Mouse (Mus musculus) 3T3-L1 (cell line): ENCODE measurements around the gene Actn4.

Experiments
- DNase-seq: peaks from one replicate; pipeline ENCODE4 v3.0.0-alpha.2; 2015; ENCODE audit warnings: low read depth, low spot score

The Actn4 gene

DNA sequence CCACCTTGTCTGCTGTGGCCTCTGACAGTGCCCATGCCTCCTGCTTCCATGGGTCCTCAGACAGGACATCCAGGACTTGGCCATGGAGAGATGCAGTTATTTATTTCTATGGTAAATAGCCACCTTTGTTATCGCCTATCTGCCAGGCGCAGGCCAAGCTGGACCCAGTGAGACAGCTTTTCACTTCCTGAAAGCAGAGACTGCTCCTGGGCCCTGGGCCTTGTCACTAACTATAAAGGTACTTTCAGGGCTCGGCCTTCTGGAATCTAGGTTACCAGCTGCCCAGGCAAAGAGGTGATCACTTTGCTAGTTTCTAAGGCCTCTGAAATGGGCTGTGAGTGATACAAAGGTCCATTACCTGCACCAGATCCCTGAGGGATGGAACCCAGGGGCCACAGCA, 37.3 kb downstream of the Actn4 start:
- no peak for DNase-seq

DNA sequence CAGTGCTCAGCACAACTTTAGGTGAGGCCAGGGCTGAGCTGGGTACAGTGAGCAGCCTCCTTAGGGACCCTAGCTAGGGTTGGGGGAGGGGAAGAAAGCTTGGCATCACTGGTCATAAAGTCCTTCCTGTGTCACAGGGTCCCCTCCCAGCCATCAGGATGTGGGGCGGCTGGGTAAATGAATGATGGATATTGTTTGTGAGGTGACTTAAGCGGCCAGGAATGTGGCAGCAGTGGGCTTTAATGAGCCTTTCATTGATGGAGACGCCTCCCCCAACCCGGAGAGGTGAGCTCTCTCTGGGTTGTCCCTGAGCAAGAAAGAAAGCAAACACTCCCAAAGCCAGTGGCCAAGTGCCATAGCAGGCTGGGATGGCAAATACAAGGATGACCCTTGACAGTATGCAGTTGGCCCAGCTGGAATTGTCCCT, 38.3 kb downstream of the Actn4 start:
- DNase-seq: peak; percentile 59

DNA sequence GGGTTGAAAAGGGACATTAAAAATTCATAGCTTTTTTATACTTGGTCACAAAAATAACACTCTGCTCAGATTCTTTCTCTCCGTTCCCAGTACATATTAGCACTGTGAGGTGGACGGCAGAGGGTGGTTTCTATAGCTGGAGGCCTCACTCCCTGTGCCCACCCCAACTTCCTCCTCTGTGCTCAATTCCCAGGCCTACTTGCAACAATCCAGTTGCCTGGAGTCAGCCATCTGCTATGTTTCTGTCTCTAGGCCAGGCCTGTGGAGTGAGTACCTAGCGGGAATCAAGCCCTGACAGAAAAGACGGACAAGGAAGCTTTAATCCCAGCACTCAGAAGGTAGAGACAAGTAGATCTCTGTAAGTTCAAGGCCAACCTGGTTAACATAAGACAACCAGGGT, 39.5 kb downstream of the Actn4 start:
- no peak for DNase-seq

DNA sequence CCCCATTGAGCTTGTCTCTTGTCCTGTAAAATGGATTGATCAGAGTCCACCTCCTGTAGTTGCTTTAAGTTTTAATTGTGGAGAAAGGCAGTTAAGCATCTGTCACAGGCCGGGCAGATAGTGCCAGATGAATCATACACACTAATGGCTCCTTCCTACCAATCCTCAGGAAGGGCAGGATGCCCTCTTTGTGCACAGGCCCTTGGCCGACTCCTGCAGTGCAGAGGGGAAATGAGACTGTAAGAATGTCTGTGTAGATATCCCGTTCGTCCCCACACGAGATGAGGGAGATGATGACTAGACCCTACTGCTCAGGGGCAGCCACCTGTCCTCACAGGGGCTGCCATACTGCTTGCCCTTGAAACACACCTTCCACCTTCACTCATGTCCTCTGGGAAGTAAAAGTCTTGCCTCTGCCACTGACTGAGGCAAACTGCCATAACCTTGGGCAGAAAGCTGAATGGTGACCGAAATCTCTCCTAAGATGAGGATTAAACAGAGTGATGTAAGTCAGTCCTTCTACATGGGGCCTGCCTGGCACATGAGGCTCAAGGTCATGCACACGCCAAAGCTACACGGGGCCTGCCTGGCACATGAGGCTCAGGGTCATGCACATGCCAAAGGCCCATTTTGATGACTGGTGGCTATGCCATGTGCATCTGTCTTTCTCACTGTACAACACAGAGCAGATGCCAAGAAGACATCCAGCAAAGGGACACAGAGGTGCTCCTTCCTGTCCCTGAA, 40.2 kb downstream of the Actn4 start:
- no peak for DNase-seq

DNA sequence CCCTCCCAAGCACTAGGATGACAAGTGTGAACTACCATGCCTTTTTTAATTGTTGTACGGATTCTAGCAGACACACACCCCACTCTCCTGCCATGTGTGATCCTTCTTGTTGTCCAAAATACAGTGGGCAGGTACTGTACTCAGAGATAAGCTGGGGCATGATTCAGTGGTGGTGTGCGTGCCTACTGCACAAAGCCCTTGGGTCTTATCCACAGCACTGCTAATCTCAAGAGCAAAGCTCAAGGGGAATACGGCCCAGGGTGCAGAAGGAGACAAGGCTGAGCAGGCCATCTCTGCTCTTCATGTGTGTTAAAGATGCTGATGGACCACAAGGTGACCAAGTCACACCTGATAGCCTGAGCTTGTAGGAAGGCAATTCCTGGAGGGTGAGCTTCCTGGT, 41.0 kb downstream of the Actn4 start:
- DNase-seq: no peak

DNA sequence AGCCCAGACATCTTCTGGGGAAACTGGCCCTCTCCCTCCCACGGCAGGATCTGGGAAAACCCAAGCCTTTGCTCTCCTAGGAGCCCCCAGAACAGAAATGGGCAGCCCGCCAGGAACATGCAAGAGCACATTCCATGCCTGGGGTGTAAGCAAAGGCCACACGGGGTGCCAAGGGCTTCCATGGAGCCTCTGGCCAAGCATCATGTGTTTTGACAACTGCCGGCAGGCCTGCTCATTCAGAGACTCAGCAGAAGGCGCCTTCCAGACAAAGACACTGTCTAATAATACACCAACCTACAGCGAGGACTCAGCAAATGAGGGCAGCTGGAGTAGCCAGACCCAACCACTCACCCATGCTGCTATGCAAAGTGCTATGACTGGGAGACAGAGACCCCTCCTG, 42.3 kb downstream of the Actn4 start:
- peak; percentile 75 for DNase-seq

DNA sequence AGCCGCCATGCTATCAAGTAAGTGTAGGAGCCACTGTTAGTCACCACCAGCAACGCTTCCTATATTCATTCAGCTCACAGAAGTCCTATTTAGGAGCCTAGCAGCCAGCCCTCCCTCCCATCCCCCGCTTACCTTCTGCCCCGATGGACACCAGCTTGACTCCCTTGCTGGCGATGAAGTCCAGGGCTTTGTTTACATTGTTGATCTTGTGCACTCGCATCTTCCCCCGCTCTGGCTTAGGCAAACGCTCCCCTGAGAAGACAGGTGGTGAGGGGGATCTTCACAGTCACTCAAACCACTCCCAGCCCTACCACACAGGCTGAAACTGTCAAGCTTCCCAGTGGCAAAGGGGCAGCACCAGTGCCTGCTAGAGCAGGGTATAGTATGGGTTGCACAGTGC, 43.6 kb downstream of the Actn4 start:
- DNase-seq: no peak

DNA sequence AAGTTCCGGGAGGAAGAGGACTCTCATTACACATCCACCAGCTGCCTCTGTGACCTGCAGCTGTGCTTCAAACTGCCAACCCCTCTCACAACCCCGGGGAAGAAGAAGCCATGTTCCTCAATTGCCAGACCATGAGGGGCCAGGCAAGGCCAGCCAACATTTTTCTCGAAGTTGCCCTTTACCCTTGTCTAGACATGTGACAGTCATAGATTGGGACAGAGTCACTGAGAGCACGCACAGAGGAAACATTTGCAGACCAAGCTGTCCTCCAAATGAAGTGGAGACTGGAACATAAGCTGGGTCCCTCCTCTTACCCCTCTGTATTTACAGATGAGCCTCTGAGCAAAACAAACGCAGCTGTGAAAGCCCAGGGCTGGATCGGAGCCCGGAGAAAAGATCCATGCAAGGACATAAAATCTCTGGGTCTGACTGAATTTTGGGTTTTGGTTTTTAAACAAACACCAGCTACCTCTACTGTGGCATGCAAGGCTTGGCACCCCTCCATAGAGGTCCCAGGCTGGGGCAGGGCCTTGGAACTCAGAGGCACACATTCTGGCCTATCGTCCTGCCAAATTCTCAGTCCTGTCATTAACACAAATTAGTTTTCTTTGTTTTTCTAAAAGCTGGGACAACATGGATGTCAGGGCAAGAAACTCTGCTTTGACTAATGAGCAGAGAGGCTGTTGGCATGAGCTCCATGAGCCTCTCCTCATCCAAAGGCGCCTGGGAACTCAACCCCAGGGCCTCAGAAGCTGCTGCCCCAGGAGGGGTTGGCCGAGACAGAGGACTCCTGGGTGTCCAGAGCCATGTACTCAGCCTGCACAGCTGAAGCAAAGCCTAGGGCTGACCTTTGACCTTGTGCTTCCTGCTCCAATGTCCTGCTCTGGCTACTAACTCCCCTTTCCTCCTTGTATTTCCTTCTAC, 44.4 kb downstream of the Actn4 start:
- peak; percentile 43 for DNase-seq

DNA sequence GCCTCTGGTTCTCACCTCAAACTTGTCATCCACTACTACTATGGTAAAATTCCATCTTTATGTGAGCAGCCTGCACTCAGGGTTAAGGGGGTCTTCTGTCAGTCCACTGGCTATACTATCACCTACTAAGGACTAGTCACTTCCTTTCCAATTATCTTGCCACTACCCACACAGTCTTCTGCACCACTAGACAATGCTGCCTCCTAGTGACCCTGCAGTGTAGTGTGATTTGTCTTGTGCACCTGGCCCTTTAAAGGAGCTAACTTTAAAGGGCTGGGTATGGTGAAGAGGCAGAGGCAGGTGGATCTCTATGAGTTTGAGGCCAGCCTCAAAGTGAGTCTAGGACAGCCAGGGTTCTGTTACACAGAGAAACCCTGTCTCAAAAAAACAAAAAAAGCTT, 45.6 kb downstream of the Actn4 start:
- DNase-seq: no peak

DNA sequence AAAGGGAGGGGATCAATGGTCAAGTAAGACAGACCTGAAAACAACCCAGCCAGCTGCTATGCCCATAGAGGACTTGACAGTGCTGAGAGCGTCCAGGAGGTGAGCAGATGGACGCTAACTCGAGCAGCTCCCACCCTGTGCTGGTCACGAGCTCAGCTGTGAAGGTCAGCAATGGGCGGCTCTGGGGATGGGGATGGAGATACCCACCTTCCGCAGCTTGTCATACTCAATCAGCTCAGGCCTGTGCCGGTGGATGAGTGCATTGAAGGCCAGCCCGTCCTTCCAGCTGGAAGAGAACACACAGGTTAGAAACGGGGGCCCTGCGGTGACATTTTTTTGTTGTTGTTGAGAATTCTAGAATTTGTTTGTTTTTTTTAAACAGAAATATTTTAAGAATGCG, 49.0 kb downstream of the Actn4 start:
- no peak for DNase-seq

DNA sequence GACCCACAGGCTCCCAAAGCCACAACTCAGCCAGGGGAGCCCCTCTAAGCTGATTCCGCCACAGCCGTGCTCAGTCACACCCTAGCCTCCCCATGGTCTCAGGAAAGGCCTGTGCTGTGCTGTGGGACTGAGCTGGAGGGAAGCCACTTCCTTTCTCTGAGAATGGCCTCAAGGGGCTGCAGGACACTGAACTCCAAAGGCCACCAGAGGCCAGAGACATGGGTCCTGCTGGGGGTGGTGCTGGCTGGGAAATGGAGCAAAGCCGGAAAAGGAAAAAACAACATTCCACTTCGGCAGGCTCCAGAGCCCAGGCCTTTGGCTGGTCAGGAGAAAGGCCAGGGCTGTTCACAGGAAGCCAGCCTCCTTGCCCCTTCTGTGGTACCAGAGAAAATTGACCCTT, 50.5 kb downstream of the Actn4 start:
- no peak for DNase-seq

DNA sequence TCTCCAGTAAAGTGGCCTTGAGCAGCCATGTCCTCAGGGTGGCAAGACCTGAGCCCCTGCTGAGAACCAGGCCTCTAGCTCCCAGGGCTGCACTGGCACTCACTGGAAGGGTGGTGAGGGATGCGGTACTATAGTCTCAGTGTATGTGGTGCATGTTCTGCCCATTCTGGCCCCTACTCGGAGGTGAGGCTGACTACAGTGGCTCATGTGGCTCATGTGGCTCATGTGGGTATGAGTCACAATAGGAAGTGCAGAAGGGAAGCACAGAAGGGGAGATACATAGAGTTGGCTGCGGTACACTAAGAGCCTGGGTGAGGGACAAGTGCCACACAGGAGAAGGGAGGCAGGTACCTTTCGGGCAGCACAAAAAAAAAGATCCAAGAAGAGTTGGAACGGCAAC, 54.9 kb downstream of the Actn4 start:
- no peak for DNase-seq

DNA sequence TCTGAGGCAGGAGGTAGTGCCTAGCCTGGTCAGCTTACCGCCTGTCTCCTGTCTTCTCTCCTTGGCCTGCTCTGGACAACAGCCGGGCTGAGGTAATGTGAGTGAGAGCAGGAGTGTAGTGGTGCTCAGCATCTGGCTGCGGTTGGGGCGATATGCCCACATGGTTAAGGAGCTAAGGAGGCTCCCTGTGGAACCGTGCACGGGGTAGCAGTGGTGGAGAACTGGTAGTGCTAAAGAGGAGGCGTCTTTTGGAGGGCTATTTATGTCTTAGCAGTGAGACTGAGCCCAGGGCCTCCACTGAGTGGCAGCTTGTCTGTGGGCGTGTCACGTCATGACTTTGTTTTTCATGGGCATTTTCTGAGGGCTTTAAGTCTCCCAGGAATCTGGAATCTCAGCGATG, 58.4 kb downstream of the Actn4 start:
- DNase-seq: no peak

DNA sequence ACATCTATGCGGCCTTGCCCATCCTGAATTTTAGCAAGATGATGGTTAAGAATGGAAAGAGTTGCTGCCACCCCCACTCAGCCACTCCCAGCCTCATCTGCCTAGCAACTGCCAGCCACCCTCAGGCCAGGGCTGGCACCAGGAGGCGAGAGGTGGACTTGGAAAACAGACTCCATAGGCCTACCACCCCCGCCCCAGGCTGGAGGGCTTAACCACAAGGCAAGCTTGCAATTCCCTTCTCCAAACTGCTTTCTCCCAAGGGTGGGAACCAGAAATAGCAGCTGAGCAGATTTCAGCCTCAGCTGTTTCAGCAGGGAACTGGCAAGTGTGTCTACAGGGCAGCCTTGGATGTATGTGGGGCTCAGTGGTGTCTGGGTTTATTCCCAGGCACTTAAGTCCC, 59.3 kb downstream of the Actn4 start:
- DNase-seq: no peak

DNA sequence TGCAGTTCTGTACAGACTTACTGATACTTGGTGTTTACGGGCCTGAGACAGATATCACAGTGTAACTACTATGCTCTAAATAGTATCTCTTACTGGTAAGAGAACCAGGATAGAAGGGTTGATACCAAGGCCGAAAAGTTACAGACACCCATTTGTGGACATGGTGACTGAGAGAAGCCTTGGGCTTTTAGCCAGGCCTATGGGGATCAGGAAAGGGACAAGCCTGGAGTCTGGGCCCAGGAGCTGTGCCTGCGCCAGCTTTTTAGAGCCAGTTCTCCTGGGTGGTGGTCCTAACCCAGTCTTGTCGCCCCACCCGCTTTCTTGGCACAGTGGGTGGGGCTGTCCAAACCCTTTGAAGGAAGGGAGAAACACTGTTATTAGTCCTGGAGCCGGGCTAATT, 60.0 kb downstream of the Actn4 start:
- no peak for DNase-seq

DNA sequence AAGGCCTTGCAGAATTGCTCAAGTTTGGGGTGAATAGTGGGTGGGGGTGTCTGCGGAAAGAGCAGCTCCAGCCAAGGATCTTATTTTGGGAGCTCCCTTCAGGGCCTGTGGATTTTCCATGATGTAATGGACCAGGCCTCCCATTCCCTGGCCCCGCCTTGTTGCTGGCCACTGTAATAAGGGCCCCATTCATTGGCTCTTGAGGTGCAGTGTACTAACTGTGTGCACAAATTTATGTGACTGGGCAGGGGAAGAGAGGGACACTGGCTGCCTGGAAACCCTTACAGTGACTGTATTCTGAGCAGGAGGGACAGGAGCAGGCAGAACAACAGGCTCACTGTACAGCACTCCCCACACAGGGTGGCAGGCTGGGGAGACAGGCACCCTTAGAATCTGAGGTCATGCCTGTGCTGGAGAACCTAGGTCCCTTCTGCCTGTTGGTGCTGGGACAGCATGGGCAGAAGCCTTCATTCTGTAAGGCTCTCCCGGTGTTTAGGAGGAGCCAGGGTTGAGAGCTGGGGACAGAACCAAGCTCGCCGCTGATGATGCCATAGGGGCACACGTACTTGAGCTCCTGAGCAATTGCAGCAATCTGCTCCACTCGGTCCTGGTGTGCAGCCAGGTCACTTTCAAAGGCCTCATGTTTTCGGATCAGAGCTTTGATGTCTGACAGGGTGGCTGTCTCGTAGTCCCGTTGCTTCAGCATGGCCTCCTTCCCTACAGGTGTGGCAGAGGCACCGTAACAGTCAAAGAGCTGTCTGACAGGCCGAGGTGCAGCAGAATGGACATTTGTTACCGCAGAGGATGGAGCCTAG, 60.6 kb downstream of the Actn4 start:
- DNase-seq: peak; percentile 33

DNA sequence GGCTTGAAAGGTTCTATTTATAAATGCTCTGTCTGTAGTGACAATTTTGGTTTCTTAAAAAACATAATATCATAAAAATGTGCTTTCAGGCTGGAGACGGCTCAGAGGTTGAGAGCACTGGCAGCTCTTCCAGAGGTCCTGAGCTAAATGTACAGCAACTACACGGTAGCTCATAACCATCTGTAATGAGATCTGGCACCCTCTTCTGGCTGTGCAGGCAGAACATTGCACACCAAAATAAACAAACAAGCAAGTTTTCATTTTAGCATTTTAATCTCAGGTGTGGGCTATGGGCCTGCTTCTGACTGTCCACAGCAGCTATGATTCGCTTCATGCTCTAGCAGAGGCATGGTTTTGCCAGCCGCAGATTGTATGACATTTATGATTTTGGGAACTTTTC, 62.2 kb downstream of the Actn4 start:
- DNase-seq: no peak

DNA sequence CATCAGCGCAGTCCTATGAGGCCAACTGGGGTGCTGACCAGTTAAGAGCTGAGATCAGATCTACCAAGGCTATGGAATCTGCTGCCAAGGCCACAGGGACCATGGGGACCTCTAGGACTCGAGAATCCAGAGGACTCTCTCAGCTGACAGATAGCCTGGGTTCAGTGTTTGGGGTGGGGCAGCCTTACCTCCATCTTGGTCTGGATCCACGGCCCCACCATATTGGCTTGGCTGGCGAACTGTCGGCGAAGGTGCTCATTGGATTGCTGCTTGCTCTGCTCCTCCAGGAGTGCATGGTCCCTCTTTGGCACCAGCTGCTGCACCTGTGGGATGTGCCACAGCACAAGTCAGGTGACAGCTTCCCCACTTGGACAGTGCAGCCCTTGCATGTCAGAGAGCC, 64.5 kb downstream of the Actn4 start:
- no peak for DNase-seq

DNA sequence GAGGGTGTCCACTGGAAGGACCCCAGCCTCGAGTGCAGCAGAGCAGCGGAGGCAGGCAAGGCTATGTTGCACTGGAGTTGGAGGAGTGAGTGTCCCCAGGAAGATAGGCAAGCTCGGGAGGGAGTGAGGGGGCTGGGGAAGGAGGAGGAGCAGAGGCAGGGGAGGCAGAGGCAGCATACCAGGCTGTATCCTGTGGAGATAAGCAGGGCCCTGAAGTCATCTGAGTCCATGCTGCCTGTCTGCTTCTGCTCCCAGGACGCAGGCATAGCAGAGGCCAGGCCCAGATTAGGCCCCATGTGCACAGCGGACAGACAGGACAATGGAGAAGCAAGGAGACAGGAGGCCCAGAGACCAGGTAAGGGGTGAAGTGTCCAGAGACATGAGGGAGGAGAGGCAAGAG, 67.2 kb downstream of the Actn4 start:
- DNase-seq: no peak

DNA sequence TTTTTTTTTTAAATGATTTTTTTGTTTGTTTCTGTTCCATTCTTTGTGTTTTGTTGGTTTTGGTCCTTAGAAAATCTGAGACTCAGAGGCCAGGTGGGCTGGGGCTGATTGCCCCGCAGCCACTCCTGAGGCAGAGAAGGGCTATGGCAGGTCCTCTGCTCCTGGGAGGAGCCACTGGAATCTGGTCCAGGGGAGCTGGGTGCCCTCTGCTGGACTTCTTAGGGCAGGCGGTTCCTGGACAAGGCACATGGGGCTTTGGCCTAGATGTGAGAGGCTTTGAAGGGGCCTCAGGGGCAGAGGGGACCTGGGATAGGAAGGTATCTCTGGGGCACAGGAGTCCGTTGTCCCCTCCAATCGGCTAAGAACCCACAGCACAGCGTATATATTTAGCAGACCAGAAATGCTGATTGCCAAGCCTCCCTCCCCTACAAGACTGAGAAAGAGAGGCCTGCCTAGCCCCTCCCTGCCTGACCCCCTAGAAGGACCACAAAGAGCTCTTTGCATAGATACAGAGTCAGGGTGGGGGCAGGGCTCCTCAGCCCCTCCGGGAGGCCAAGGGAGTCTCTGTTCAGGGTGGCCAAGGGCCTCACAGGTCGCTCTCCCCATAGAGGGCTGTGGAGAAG, 68.4 kb downstream of the Actn4 start:
- DNase-seq: peak; percentile 69

DNA sequence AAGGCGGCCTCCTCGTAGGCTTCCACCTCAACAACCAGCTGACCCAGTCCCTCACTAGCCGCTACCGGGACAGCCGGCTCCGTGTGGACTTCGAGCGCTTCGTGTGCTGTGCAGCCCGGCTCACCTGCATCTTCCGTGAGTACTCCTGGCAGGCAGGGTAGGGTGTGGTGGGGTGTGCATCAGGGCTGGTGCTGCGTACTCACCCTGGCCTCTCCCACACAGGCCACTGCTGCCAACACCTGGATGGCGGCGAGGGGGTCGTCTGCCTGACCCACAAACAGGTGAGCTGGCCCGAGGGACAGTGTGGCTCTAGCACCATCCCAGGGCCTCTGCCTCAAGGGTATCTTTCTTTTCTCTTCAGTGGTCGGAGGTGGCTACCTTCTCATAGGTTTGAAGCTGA, 69.5 kb downstream of the Actn4 start:
- DNase-seq: no peak

DNA sequence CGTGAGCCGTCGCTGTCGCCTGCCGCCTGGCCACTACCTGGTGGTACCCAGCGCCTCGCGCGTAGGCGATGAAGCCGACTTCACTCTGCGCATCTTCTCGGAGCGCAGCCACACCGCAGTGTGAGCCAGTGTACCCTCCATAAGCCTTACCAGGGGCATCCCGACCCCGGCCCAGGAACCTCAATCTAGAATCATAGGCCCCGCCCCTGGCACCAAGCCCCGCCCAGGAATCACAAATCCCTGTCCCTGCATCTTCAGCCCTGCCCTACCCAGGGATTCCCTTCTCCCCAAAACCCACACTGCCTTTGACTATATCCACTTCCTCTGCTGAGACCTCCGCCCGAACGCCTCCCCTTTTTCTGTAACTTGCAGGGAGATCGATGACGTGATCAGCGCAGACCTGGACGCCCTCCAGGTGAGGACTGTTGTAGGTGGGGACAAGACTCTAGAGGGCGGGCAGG, 73.4 kb downstream of the Actn4 start:
- no peak for DNase-seq
